Mouse (Mus musculus) lung, adult 2 months (tissue): ENCODE results near the gene E130218I03Rik. TPM values are rescaled to one million over a fixed set of nuclear protein-coding genes. Genes with fewer than 3 reads are reported as not detected.

ENCODE experiments used
- DNase-seq: peaks from one replicate; pipeline ENCODE4 v3.0.0; 2022
- H3K4me1 ChIP-seq: fragments of 200-500 bp; 2 replicates; pipeline ENCODE4 v1.6.1; 2011; ENCODE audit warnings: low read length; ENCODE audit not compliant: control insufficient read depth, insufficient read depth
- H3K4me3 ChIP-seq: fragments of 200-500 bp; replicated peaks from 2 replicates; pipeline ENCODE3; 2011; ENCODE audit warnings: low read depth, mild to moderate bottlenecking, control low read depth, low read length; ENCODE audit errors: extremely low read depth
- CTCF ChIP-seq: fragments of 200-500 bp; IDR thresholded peaks from 2 replicates; pipeline ENCODE4 v1.5.1; 2011; ENCODE audit warnings: mild to moderate bottlenecking, low read length, control low read depth; ENCODE audit not compliant: insufficient read depth
- POLR2A ChIP-seq: fragments of 200-500 bp; IDR thresholded peaks from 2 replicates; pipeline ENCODE4 v1.6.1; 2011; ENCODE audit warnings: low read depth, mild to moderate bottlenecking, control low read depth, low read length, borderline replicate concordance; ENCODE audit errors: extremely low read depth
- WGBS: fragments of 180-500 bp; shearing (Covaris S2); methylation state at CpG from one replicate; pipeline ENCODE4 v1.1.7; 2018; 5-methylcytosine and 5-hydroxymethylcytosine counted together
- polyA plus RNA-seq: library from polyadenylated mRNA; depleted of rRNA; stranded (reverse); fragments of >200 nt; gene quantifications from 2 replicates; pipeline ENCODE4 v1.2.3, GENCODE M21; 2012; rRNA removed

The E130218I03Rik gene
- not detected in 2 replicates for polyA plus RNA-seq

GRCm38 (mm10) chr4:134243516-134244250 lies at the start of gene E130218I03Rik:
Gene E130218I03Rik (plus strand): TSS chr4:134243662.
- H3K4me3 ChIP-seq = no peak within 1 kb of the TSS
- no peak for DNase-seq
- WGBS = 93% methylated on average over 17 of the region's 17 CpGs
- H3K4me1 ChIP-seq = peaks cover 6% of the 10 kb centered on the region; the same call in 1 of the 2 replicates
- TF ChIP-seq CTCF (no peak), POLR2A (no peak)

DNA sequence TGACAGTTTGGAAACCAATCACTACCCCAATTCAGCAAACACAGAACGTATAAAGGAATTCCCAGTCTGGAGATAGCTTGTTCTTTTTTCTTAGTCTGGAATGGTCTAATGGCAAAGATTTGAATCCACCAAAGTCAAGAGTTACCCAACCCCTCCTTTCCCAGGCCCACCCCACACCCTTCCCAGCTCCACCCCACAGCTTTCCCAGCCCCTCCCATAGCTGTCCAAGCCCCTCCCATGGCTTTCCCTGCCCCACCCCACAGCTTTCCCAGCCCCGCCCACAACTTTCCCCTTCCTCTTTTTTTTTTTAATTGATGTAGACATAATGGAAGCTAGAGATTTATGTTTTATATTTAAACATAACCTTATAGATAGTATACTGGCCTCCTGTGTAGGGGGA lies 44.1 kb upstream of the E130218I03Rik start:
- WGBS = 73% methylated on average over 2 of the region's 2 CpGs
- no peak for DNase-seq
- TF ChIP-seq POLR2A = no peak
- no peak for TF ChIP-seq CTCF
- no peak overlapping the region for H3K4me3 ChIP-seq
- H3K4me1 ChIP-seq = no peaks in the 10 kb centered on the region

DNA sequence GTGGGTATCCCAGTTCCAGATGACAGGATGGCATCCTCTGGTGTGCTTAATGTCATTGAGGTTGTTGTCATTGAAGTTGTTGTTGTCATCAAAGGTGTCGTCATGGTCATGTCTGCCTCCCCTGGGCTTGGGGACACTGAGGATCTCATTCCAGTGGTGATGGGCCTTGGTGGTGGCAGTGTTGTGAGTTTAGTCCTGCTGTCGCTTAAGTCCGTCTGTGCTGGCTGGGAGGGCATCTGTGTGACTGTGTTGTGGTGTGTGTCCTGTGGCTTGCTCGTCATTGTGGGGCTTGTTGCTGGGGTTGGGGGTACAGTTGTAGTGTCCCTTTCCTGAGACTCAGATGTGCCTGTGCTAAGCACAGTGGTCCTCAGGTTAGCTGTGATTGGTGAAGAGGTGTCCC lies 40.6 kb upstream of the E130218I03Rik start, which contains the start of gene Gm7534:
Gene Gm7534, minus strand, starts transcription at position 101 of the 400 bp plus-strand sequence.
- 92% methylated on average over 4 of the region's 4 CpGs for WGBS
- H3K4me3 ChIP-seq = no peak within 1 kb of the TSS
- H3K4me1 ChIP-seq = no peaks in the 10 kb centered on the region
- TF ChIP-seq CTCF (no peak), POLR2A (no peak)
- DNase-seq = no peak

GRCm38 (mm10) chr4:134203340-134203896 lies 40.0 kb upstream of the E130218I03Rik start:
- DNase-seq = no peak
- Histone ChIP-seq H3K4me1 (no peaks in the 10 kb centered on the region), H3K4me3 (no peak overlapping the region)
- TF ChIP-seq POLR2A = no peak
- no peak for TF ChIP-seq CTCF
- 78% methylated on average over 17 of the region's 17 CpGs for WGBS

GRCm38 (mm10) chr4:134206488-134207053 lies 36.9 kb upstream of the E130218I03Rik start:
- TF ChIP-seq POLR2A = no peak
- no peak for TF ChIP-seq CTCF
- WGBS = 43% methylated on average over 6 of the region's 6 CpGs
- H3K4me3 ChIP-seq = no peak overlapping the region
- no peaks in the 10 kb centered on the region for H3K4me1 ChIP-seq
- no peak for DNase-seq

GRCm38 (mm10) chr4:134222793-134223600 lies 20.5 kb upstream of the E130218I03Rik start:
- Histone ChIP-seq H3K4me1 (no peaks in the 10 kb centered on the region), H3K4me3 (no peak overlapping the region)
- TF ChIP-seq POLR2A (no peak), CTCF (no peak)
- no peak for DNase-seq
- WGBS = 53% methylated on average over 11 of the region's 11 CpGs

GRCm38 (mm10) chr4:134227194-134227593 lies 16.3 kb upstream of the E130218I03Rik start, which contains the start of gene Catsper4:
Gene Catsper4 (minus strand): TSS chr4:134227383.
- WGBS = 69% methylated on average over 8 of the region's 8 CpGs
- no peaks in the 10 kb centered on the region for H3K4me1 ChIP-seq
- TF ChIP-seq CTCF = no peak
- no peak for TF ChIP-seq POLR2A

GRCm38 (mm10) chr4:134230431-134230830 lies 13.0 kb upstream of the E130218I03Rik start:
- TF ChIP-seq POLR2A (no peak), CTCF (no peak)
- Histone ChIP-seq H3K4me1 (no peaks in the 10 kb centered on the region), H3K4me3 (no peak overlapping the region)
- DNase-seq = no peak
- WGBS = 27% methylated on average over 8 of the region's 8 CpGs

More at GRCm38 (mm10) chr4:134227194-134227593, 16.3 kb upstream of the E130218I03Rik start, which contains the start of gene Catsper4:
- DNase-seq = no peak
- H3K4me3 ChIP-seq = no peak within 1 kb of the TSS

GRCm38 (mm10) chr4:134234876-134235275 lies 8.6 kb upstream of the E130218I03Rik start:
- DNase-seq = no peak
- TF ChIP-seq POLR2A = no peak
- TF ChIP-seq CTCF = no peak
- 79% methylated on average over 5 of the region's 5 CpGs for WGBS
- Histone ChIP-seq H3K4me3 (no peak overlapping the region), H3K4me1 (0 out of 2 replicates have a peak, but pooled peaks cover 4% of the 10 kb centered on the region)
